Mouse (Mus musculus): Measurements from ENCODE around the gene Slfn5.
"Not testable (repeated sequence)": the region's sequence is repeated elsewhere in the genome, so short reads cannot be mapped to it uniquely, and the experiment has no call there.

DNA sequence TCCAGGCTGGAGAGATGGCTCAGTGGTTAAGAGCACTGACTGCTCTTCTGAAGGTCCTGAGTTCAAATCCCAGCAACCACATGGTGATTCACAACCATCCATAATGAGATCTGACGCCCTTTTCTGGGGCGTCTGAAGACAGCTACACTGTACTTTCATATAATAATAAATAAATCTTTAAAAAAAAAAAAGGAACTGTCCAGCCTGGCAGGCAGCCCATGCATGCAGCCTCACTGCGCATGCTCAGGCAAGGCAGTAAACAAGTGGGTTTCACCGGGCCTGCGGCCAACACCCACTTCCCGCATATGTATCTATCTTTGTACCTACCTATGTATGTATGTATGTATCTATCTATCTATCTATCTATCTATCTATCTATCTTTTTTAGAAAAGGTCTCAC, 27.2 kb upstream of the Slfn5 start:
- TF ChIP-seq CTCF, EP300 (IDR thresholded peaks at IDR 0.05; ENCODE audit: low read depth): not testable (repeated sequence)

Data from liver, postnatal 0 days (tissue).